Mouse (Mus musculus): ENCODE measurements around the gene Ccr6. TPM values are rescaled to one million over a fixed set of nuclear protein-coding genes. Genes with fewer than 3 reads are reported as not detected.

Gene Ccr6
- total and polyA plus RNA-seq, 3 experiments: 1.5 to 8.0 (median 5.2) TPM

DNA sequence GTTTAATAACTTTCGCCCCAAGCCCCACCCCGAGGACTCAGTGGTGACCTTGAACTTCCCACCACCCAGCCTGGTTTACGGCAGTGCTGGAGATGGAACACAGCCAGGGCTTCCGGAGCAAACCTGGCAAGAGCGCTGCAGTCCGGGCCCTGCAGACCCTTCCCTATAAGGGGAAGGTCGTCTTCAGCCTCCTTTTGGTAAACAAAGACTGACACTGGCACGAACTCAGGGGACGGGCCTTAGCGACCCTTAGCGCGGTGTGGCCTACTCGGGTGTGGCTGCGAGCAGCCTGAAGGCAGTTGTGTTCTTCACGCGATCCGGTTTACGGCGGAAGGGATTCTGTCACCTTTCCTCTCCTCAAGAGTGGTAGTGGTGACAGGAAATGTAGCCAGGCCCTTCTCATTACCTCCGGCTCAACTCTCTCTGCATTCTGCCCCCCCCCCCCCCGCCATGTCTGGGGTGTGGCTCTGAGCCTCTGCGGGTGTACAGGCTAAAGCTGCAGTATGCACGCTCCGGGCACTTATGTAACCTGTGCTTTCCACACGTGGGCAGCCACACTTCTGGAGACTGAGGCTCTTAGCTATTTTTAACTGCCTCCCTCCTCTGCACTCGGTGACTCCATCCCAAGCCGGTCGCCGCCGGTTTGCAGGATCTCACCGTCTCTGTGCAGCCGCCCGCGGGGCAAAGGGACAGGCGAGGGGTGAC is 47.1 kb downstream of the Ccr6 start, which contains the start of gene Mpc1 (continued):
- TF ChIP-seq MEF2A (IDR thresholded peaks at IDR 0.05; ENCODE audit: borderline replicate concordance, low read depth, low read length) (no peak), USF2 (conservative IDR thresholded peaks at IDR 0.05; ENCODE audit: low read depth, low read length) (no peak), RCOR1 (conservative IDR thresholded peaks at IDR 0.05; ENCODE audit: low read depth, low read length) (no peak), KAT2A (IDR thresholded peaks at IDR 0.05; ENCODE audit: insufficient replicate concordance, low read length) (no peak), SMC3 (IDR thresholded peaks at IDR 0.05; ENCODE audit: low read depth, low read length) (no peak), IRF4 (IDR thresholded peaks at IDR 0.05; ENCODE audit: low read depth, low read length) (no peak; the same call in 1 of the 2 replicates), MAZ (IDR thresholded peaks at IDR 0.05; ENCODE audit: low read depth, low read length) (peak; percentile 16; the same call in 1 of the 2 replicates)

DNA sequence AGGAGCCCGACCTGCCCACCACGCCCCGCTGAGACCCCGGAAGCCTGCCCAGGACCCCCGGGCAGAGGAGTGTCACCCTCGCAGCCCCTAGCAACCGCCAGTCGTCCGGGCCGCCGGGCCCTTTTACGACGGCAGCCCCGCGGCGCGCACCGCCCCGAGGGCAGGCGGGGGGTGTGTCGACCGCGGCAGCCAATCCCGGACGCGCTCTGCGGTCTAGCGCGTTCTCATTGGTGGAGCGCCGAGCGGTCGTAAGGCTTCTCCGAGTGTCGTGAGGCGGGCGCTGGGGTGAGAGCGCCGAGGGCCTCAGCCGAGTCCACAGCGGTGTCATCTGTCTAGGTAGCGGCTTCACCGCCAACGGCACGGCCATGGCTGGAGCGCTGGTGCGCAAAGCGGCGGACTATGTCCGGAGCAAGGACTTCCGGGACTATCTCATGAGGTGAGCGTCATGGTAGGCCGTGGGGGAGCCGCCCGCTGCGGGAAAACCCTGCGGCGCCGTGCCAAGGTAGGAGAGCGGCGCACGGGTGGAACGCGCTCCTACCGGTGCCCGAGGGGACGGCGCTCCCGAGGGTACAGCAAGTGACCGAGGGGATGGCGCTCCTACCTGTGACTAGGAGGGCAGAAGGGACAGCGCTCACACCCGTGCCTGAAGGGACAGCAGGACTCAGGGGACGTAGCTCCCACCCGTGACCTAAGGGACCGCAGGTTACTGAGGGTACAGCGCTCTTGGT is 47.8 kb downstream of the Ccr6 start:
- H3K9me3 ChIP-seq (replicated peaks; ENCODE audit: low read length): no peaks in the 10 kb centered on the region
- DNase-seq (ENCODE audit: extremely low read depth): peak; percentile 92
- H3K27me3 ChIP-seq (replicated peaks): no peaks in the 10 kb centered on the region
- H3K79me2 ChIP-seq (replicated peaks; ENCODE audit: control insufficient read depth, extremely low read depth, insufficient read depth, poor library complexity, severe bottlenecking): no peaks in the 10 kb centered on the region; the same call in 1 of the 2 replicates
- in situ Hi-C loops (cut with MboI; ENCODE audit: low pct_ligation_motif_present, low pct_unique_long_range_greater_than_20kb, low sequenced_read_pairs): loop anchor here (5.0 kb wide), 1 partner anchor 89 kb away; no protein-coding TSS in a partner anchor
- H3K27ac ChIP-seq (ENCODE audit: insufficient read depth, low read depth): peak overlapping the region; percentile 90
- peaks cover 3 to 38% of the 10 kb centered on the region in 2 experiments; a peak in 3 of 4 replicates for H3K4me1 ChIP-seq (ENCODE audit: control insufficient read depth in 1 of 2, insufficient read depth in 2 of 2)
- H3K9ac ChIP-seq (ENCODE audit: insufficient read depth, low read depth): peak overlapping the region; percentile 70
- peaks cover 0 to 9% of the 10 kb centered on the region in 2 experiments for H3K36me3 ChIP-seq (replicated peaks in 1 of 2; ENCODE audit: control insufficient read depth in 1 of 2, insufficient read depth in 1 of 2, low read length in 1 of 2)
- peak overlapping the region; percentile 76 to 92 (median 92) for H3K4me3 ChIP-seq (replicated peaks in 1 of 3; ENCODE audit: low read depth in 2 of 3, low read length in 2 of 3, poor library complexity in 1 of 3)
- peak overlapping the region; percentile 69 for H3K4me2 ChIP-seq (ENCODE audit: insufficient read depth, low read depth, poor library complexity, severe bottlenecking)
- dilution Hi-C loops (cut with MboI; ENCODE audit: extremely low pct_ligation_motif_present, extremely low pct_unique_long_range_greater_than_20kb, low sequenced_read_pairs): no loop called here
- TF ChIP-seq NELFE (IDR thresholded peaks at IDR 0.05; ENCODE audit: low read depth, low read length) (peak; percentile 90), ETS1 (conservative IDR thresholded peaks at IDR 0.05; ENCODE audit: low read depth, low read length) (no peak), RAD21 (IDR thresholded peaks at IDR 0.05; ENCODE audit: low read depth, low read length) (no peak), MAFK (IDR thresholded peaks at IDR 0.05; ENCODE audit: insufficient replicate concordance, low read length) (no peak), MYC (IDR thresholded peaks at IDR 0.05; ENCODE audit: low read depth, low read length) (no peak), POLR2AphosphoS2 (IDR thresholded peaks at IDR 0.05; ENCODE audit: low read depth, low read length) (no peak), UBTF (IDR thresholded peaks at IDR 0.05; ENCODE audit: low read depth, low read length) (no peak; the same call in none of the 2 replicates), CHD1 (IDR thresholded peaks at IDR 0.05; ENCODE audit: low read depth, low read length) (no peak), MAX (IDR thresholded peaks at IDR 0.05; ENCODE audit: low read length) (0 out of 2 replicates have a peak, but pooled peaks have one; percentile 32), NRF1 (IDR thresholded peaks at IDR 0.05; ENCODE audit: low read depth, low read length) (peak; percentile 41), RCOR1 (conservative IDR thresholded peaks at IDR 0.05; ENCODE audit: low read depth, low read length) (no peak), TCF12 (IDR thresholded peaks at IDR 0.05; ENCODE audit: low read depth, low read length) (peak; percentile 91), MEF2A (IDR thresholded peaks at IDR 0.05; ENCODE audit: borderline replicate concordance, low read depth, low read length) (no peak; the same call in 1 of the 2 replicates), EP300 (IDR thresholded peaks at IDR 0.05; ENCODE audit: low read length) (no peak), POLR2A (IDR thresholded peaks at IDR 0.05; ENCODE audit: low read depth, low read length) (peak; percentile 93), MAZ (IDR thresholded peaks at IDR 0.05; ENCODE audit: low read depth, low read length) (no peak), MXI1 (IDR thresholded peaks at IDR 0.05; ENCODE audit: low read depth, low read length) (peak; percentile 19; the same call in 1 of the 2 replicates), ZKSCAN1 (IDR thresholded peaks at IDR 0.05; ENCODE audit: borderline replicate concordance, low read depth, low read length) (no peak), KAT2A (IDR thresholded peaks at IDR 0.05; ENCODE audit: insufficient replicate concordance, low read length) (no peak), ZNF384 (IDR thresholded peaks at IDR 0.05; ENCODE audit: low read depth, low read length) (no peak), USF1 (IDR thresholded peaks at IDR 0.05; ENCODE audit: low read depth, low read length) (no peak), CTCF (conservative IDR thresholded peaks at IDR 0.05 in 1 of 2, IDR thresholded peaks at IDR 0.05 in 1 of 2; ENCODE audit: low read depth in 2 of 2, low read length in 2 of 2) (peak in 1 of 2 experiments; percentile 21; a peak in 1 of 4 replicates), CHD2 (IDR thresholded peaks at IDR 0.05; ENCODE audit: low read length) (no peak), ZMIZ1 (IDR thresholded peaks at IDR 0.05; ENCODE audit: low read depth, low read length) (peak; percentile 90; the same call in 1 of the 2 replicates), TBP (conservative IDR thresholded peaks at IDR 0.05; ENCODE audit: low read depth, low read length) (peak; percentile 68; the same call in 1 of the 2 replicates), IRF4 (IDR thresholded peaks at IDR 0.05; ENCODE audit: low read depth, low read length) (peak; percentile 44; the same call in 1 of the 2 replicates), ELF1 (IDR thresholded peaks at IDR 0.05; ENCODE audit: low read depth, low read length) (peak; percentile 63), SMC3 (IDR thresholded peaks at IDR 0.05; ENCODE audit: low read depth, low read length) (no peak), JUN (IDR thresholded peaks at IDR 0.05; ENCODE audit: insufficient read depth, low read depth, low read length) (no peak), E2F4 (IDR thresholded peaks at IDR 0.05; ENCODE audit: insufficient replicate concordance, low read depth, low read length) (no peak), BHLHE40 (IDR thresholded peaks at IDR 0.05; ENCODE audit: low read depth, low read length) (no peak; the same call in 1 of the 2 replicates), PAX5 (IDR thresholded peaks at IDR 0.05; ENCODE audit: low read length) (no peak)

Measured in CH12.LX (cell line).